Mouse (Mus musculus): ENCODE measurements at regions not wholly inside any gene's neighbourhood (a gene's known extent, or its start where the extent isn't known, plus 50 kb on each side); places are given as distances from the start of the nearest gene placed in this dataset.

- no peak for TF ChIP-seq EP300 (optimal IDR thresholded peaks at IDR 0.05)
- TF ChIP-seq CTCF (IDR thresholded peaks at IDR 0.05; ENCODE audit: low read depth), result no peak
These were observed 90.7 kb upstream of the Gm765 start for GRCm38 (mm10) chr6:98433286-98433685.
